Mouse (Mus musculus): ENCODE data around the gene Prkaa2.

- TF ChIP-seq CTCF (IDR thresholded peaks at IDR 0.05; ENCODE audit: insufficient read depth, low read length) (no peak), POLR2A (IDR thresholded peaks at IDR 0.05; ENCODE audit: borderline replicate concordance, extremely low read depth, low read depth, low read length) (no peak)
Observed at GRCm38 (mm10) chr4:105034259-105034658, 75.4 kb downstream of the Prkaa2 start.
